Mouse (Mus musculus) kidney, postnatal 25 days (tissue): ENCODE measurements around the gene Mrps10.
"Not testable (repeated sequence)": the region's sequence is repeated elsewhere in the genome, so short reads cannot be mapped to it uniquely, and the experiment has no call there.

Experiments used
- DNase-seq, 2 experiments: peaks; one replicate each; pipeline ENCODE4 v3.0.0; 2021; ENCODE audit warnings: mixed read lengths in 2 of 2

Gene Mrps10

DNA sequence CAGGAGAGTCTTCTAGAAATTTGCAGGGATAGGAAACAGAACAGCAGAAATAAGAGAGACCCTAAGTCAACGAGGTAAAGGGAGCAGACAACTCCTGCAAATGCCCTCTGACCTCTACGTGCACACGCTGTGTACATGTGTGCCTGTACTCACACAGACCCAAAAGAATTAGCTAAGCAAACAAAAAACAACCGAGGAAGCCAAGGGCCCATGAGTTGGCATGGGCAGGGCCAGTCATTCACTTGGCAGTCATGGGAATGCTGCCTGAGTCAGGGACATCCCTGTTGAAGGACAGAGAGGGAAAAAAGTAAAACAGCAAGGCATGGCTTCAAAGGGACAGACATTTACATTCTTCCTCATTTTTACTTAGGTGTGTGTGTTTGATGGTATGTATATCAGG, 14.6 kb downstream of the Mrps10 start:
- no peak for DNase-seq

DNA sequence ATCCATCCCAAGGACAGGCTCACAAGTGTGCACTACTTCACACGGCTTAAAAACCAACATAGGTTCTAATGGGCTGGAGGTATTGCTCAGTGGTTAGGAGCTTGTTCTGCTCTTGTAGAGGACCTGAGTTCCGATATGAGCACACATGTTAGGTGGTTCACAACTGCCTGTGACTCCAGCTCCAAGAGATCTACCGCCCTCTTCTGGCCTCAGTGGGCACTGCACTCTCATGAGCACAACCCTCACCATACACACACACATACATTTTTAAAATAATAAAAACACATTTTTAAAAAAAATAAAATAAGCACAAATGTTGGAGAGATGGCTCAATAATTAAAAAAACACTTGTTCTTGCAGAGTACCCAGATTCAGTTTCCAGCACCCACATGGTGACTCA, 15.4 kb downstream of the Mrps10 start:
- no peak for DNase-seq

DNA sequence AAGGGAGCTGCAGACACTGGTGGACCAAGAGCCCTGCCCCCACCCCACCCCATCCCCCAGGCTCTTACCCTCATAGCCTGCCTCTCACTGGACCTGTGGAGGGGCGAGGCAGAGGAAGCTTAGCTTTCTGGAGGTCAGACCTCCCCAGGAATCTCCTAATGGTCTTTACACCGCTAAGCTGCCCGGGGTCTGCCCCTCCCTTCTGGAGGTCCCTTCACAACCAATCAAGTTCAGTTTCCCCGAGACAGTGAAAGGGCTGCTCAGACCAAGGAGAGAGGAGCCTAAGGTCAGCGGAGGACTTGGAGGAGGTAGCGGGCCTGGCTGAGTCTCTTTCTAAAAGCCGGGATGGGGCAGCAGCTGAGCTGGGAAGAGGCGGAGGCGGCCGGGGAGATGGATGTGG, 16.5 kb downstream of the Mrps10 start, which contains the start of gene Guca1b:
Guca1b (plus strand) TSS at position 249 of the 400 bp plus-strand sequence.
- DNase-seq, result no peak

DNA sequence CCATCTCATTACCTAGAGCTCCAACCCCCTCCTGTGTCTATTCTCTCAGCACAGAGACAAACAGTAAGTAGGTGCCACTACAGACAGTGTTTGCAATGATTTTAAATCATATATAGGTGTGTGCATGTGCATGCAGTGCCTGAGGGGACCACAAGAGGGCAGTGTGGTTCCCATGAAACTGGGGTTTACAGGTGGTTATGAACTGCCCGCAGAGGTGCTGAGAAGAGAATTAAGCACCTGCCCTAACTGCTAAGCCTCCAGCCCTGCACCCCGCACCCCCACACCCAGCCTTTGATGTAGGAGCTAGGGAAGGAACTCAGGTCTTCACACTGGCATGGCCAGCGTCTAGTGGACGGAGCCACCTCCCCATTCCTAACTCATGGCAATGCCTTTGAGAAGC, 18.0 kb downstream of the Mrps10 start:
- peak; percentile 67 to 79 for DNase-seq

DNA sequence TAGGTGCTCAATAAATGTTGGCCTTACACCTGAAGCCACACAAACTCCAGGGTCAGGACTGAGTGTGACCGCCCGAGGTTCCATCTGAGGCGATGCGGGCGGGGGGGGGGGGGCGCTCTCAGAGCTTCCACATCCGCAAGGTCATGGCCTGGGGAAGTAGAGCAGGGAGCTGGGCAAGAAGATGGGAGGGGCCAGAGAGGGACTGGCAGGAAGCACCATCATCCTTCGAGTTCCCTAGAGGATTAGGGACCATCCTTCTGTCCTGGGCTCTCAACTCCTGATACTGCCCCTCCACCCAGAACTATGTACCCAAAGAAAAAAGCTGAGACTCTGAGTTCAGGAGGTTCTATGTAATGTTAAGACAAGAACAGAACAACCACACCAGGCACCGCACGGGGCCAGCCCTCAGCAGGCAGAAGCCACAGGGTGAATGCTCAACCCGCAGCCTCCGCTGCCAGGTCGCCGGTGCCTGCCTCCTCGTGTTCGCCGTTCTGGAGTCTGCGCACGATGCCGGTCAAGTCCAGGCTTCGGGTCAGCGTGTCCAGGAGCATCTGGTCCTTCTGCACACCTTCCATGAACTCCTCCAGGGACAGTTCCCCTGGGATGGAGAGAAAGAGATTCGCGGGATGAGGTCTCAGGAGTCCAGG, 25.7 kb downstream of the Mrps10 start:
- DNase-seq, result peak; percentile 39 to 70

DNA sequence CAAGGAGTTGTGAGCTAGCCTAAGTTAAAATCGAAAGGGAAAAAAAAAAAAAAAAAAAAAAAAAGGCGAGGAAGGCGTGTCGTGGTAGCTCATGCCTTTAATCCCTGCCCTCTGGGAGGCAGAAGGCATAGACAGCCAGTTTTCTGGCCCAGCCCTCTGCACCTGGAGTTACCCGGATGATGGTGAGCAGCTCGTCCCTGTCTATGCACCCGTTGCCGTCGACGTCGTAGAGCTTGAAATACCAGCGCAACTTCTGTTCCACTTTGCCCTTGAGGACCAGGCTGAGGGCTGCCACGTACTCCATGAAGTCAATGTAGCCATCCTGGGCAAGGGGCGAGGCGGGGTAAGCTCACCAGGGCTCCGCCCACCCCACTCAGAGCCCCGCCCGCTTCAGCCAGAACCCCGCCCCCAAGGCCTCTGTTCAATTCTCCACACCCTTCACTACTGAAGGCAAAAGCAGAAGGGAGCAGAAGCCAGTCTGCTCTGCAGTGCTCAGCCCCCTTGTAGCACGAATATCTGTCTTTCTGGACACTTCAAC, 26.8 kb downstream of the Mrps10 start:
- DNase-seq, result peak; percentile 56 to 78

DNA sequence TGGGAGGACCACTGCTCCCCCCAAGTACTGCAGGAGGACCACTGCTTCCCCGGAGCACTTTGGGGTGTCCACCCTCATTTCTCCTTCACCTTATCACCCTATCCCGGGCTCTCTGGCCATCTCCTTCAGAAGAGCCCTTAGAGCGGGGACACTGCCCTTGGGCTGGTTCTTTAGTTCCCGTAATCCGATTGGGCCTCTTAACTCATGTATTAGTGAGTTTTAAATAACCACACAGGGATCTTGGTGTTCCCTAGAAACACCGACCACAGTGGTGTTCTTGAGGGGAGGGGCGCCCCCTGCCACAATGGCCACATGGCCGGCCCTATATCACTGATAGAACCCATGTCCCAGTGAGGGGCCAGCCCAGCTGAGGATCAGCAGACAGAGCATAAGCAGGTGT, 30.4 kb downstream of the Mrps10 start:
- DNase-seq, result no peak

DNA sequence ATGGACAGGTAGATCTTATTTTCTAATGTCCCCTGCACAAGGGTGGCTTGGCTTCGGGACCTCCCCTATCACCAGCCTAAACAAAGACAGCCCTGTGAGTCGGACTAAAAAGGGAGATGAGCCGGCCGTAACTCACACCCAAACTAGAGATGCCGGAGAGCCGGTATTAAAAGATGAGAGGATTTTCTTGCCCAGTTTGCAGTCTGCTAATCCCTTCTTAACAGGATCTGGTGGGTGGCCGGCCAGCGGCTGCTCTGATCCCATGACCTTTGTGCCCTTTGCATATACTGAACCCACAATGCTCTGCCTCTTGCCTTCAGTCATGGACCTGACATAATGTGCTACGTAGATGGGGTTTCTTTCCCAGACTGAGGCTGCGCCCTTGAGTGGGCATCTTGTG, 31.8 kb downstream of the Mrps10 start, which contains the start of gene Guca1a:
Guca1a (minus strand) TSS at position 134 of the 400 bp plus-strand sequence.
- no peak for DNase-seq

DNA sequence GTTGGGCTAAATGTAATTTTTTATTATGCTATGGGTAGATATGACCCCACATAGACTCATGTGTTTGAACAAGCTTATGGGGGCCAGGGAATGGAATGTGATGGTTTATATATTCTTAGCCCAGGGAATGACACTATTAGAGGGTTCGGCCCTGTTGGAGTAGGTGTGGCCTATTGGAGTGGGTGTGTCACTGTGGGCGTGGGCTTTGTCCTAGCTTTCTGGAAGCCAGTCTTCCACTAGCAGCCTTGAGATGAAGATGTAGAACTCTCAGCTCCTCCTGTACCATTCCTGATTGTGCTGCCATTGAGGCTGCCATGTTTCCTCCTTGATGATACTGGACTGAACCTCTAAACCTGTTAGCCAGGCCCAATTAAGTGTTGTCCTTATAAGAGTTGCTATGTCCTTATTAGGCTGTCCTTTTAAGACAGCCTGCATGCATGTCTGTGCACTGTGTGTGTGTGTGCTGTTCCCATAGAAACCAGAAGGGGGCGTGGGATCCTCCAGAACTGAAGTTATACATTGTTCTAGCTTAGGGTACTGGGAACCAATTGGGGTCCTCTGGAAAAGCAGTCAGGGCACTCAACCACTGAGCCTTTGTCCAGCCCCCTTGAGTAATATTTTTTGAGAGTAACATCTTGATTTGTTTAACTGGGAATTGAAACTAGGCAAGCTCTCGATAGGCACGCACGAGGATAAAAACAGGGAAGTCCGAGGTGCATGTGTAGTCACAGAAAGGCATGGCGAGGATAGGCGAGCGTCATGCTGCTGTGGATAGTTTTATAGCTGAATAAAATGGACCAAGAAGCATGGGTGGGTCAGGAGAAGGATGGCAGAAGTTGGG, 39.2 kb downstream of the Mrps10 start:
- no peak for DNase-seq

DNA sequence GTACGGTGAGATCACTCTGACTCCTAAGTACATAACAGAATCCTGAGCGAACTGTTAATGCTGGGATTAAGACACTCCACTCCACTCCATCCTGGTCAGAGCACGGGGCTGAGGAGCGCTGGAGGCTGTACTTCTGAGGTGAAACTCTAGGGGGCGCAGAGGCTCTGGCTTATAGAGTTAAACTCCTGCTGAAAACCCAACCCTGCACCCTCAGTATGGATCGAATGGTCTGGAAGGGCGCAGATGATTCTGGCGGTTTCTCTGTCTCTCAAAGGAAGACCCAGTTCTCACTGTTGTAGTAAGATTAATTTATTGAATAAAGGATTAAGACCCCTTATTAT, 39.8 kb downstream of the Mrps10 start:
- peak; percentile 69 to 83 for DNase-seq

DNA sequence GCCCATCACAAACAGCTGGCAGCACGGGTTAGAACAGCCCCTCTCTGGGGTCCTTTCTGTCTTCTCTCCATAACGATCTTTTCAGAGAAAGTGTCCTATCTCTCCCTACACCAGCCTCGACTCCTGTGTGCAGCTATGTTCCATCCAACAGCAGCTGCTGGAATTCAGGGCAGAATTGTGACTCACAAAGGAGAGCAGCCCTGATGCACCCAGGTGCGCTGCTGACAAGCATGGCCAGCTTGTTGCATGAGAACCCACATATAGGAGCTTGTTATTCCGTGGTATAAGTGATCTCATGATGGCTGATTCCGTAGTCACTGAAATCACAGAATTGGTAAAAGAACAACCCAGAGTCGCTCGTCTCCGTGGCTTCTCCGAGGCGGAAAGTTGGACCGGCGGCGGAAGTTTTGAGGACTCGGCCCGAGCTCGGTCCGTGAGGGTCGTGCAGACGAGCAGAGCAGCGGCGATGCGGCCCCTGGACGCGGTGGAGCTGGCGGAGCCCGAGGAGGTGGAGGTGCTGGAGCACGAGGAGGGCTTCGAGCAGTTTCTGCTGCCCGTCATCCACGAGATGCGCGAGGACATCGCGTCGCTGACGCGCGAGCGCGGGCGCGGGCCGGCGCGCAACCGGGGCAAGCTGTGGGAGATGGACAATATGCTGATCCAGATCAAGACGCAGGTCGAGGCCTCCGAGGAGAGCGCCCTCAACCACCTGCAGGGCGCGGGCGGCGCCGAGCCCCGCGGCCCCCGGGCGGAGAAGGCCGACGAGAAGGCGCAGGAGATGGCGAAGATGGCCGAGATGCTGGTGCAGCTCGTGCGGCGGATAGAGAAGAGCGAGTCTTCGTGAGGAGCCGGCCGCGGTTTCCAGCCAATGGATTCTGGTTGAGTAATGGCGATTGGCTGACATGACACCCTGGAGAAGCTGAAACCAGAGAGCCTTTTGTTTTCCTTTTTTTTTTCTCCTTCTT, 41.5 kb downstream of the Mrps10 start:
- not testable (repeated sequence) for DNase-seq

DNA sequence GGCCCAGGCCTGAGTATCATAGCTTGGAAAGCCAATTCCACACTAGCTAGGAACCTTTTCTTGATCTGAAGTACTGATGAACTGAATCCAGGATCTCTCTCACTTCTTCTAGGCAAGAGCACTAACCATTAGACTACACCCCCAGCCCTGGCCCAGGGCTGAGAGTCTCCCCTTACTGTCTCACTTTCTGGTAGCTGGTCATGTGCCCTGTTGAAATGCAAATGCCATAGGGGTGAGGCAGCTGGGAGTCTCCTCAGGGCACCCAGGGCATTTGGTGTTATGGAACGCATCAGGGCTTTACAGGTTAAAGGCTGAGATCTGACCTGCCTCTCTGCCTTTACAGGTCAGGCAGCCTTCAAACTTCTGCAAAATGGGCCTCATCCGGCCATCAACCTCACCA, 51.5 kb downstream of the Mrps10 start:
- DNase-seq, result no peak

DNA sequence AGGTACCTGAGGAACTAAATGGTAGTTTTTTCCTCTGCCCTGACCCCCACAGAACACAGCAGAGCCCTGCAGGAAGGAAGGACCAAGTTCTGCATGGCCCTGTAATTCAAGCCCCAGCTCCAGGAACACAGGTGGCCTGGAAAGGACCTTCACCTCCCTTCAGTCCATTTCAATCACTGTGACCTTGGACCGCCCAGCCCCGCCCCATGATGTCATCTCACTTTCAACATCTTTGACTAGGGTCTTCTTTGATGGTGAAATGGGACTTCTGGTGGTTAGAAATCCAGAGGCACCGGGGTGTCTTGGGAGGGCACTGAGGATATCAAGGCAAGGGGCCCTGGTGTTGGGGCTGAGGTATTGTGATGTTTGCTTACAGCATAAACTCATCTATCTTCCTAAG, 52.9 kb downstream of the Mrps10 start:
- no peak for DNase-seq

DNA sequence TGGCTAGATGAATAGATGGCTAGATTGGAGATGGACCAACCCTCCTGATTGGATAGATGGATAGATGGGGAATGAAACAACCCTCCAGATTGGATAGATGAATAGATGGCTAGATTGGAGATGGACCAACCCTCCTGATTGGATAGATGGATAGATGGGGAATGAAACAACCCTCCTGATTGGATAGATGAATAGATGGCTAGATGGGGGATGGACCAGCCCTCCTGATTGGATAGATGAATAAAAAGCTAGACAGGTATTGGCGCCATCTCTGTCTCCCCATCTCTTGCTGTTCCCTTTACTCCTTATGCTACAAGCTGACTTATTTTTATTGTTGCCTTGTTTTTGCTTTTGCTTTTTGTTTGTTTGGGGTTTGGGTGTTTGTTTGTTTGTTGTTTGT, 53.9 kb downstream of the Mrps10 start:
- DNase-seq, result not testable (repeated sequence)

DNA sequence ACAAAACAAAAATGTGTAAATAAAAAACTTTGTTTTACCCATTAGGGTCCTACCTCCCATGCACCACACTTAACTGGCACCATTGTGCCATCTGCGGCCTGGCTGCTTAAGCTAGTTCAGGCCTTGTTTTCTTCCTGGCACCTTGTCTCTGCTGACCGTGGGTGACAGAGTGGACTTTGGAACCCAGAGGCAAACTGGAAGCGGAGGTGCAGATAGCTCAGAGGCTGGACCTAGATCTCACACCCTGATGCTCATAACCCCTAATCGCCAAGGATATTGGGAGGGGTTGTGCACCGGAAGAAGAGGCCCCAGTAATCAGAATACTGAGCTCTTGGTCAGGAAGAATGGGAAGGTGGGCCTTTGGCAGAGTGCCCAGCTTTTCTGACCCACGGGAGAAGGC, 55.5 kb downstream of the Mrps10 start:
- peak in 1 of 2 experiments; percentile 21 for DNase-seq

DNA sequence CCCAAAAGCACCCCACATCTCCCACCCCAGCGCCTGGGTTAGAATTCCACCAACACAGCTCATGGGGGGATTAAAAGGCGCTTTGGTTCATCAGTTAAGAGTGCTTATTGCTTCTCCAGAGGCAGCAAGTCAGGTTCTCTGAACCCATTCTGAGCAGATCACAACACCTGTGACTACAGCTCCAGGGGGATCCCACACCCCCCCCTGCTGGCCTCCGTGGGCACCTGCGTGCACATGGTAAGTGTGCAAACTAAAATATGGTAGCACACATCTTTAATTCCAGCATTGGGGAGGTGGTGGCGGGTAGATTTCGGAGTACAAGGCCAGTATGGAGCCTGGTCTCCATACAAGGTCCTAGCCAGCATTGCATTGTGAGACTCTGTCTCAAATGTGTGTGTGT, 58.6 kb downstream of the Mrps10 start:
- no peak for DNase-seq

DNA sequence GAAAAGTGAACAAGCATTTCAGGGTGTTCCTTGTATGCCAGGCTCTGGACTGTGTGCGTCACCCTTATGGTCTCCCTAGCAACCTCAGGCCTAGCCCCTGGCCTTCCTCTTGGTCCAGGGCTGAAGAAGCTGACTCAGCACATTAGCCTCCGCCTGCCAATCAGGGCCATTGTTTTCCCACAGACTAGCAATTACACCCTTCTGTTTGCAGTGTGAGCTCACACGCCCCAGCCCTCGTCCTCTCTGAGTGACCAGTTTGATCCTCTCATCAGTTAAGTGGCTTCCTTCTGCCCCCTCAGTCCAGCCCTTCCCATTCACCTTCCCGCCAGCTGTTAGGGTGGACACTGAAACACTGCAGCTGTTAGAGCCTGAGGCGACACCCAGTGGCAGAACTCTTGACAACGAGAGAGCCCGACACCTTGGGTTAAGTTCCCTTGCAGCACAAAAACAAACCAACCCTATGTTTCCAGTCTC, 60.2 kb downstream of the Mrps10 start:
- peak; percentile 61 to 71 for DNase-seq

DNA sequence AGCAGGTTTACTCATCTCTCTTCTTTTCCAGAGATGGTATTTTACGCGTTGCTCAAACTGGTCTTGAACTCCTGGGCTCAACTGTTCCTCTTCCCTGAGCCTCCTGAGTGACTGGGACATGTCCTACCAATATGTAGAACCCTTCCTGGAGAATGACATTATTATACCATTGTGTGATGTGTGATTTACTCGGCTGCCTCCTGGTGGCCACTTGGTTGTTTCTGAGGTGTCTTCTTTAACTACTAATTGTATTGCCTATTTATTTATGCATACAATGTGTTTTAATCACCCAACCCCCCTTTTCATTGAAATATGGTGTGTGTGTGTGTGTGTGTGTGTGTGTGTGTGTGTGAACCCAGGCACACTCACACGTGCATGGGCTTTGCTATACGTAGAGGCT, 62.1 kb downstream of the Mrps10 start:
- DNase-seq, result peak in 1 of 2 experiments; percentile 32
